Comparison of ENCODE assay signal across 12 mouse cellular contexts in genomic region chr17:7265705-7266368, GRCm38 (mm10). TPM values are rescaled to one million over a fixed set of nuclear protein-coding genes. Genes with fewer than 3 reads are reported as not detected.
A peak's percentile ranks its signal among the peaks of the same experiment; 100 is the strongest.
DNase-seq lines count a peak whose midpoint lies in the region; ATAC-seq lines count a peak whose summit lies in the region.
"Had no signal": no experiment of that assay in that cellular context is flagged by ENCODE, and none has a peak within 500 bp of the region (broad histone marks: within the 10 kb centered on the region; RNA-seq: fewer than 3 reads in every experiment).

No protein-coding gene starts in this region.

- peak; percentile 23 for DNase-seq in adrenal gland, adult 2 months
- no peak for DNase-seq in adrenal gland, adult 8-10 months
- no peak for DNase-seq in hindbrain, embryonic 11.5 days (ENCODE audit: low spot score)
- DNase-seq in neural tube, embryonic 10.5 days (ENCODE audit: extremely low spot score, low spot score): no peak
- DNase-seq in urinary bladder, postnatal 4 days (ENCODE audit: low spot score in 2 of 2): no peak
- DNase-seq: embryo, embryonic 11 days; liver, embryonic 13.5 days had no signal

- peaks cover 61% of the 10 kb centered on the region for H3K4me1 ChIP-seq in hindbrain, embryonic 13.5 days (replicated peaks)
- no peaks in the 10 kb centered on the region for H3K4me1 ChIP-seq in hindbrain, embryonic 11.5 days (replicated peaks; ENCODE audit: control insufficient read depth, insufficient read depth, low read length)
- H3K4me1 ChIP-seq in neural tube, embryonic 13.5 days (replicated peaks): peaks cover 31% of the 10 kb centered on the region
- H3K4me1 ChIP-seq in stomach, embryonic 16.5 days (ENCODE audit: control insufficient read depth, insufficient read depth, low read length): peaks cover 28% of the 10 kb centered on the region

- no peaks in the 10 kb centered on the region for H3K27me3 ChIP-seq in hindbrain, embryonic 13.5 days
- no peaks in the 10 kb centered on the region for H3K27me3 ChIP-seq in hindbrain, embryonic 11.5 days (ENCODE audit: control insufficient read depth, insufficient read depth, low read length)
- H3K27me3 ChIP-seq in neural tube, embryonic 13.5 days: no peaks in the 10 kb centered on the region
- H3K27me3 ChIP-seq in stomach, embryonic 16.5 days (ENCODE audit: control insufficient read depth, insufficient read depth, low read length): no peaks in the 10 kb centered on the region
- H3K27me3 ChIP-seq: liver, embryonic 13.5 days had no signal

- WGBS in hindbrain, embryonic 13.5 days: 55% methylated on average over 12 of the region's 12 CpGs
- WGBS in hindbrain, embryonic 11.5 days: 75% methylated on average over 12 of the region's 12 CpGs
- WGBS in neural tube, embryonic 13.5 days: 57% methylated on average over 12 of the region's 12 CpGs
- WGBS in stomach, embryonic 16.5 days: 48% methylated on average over 12 of the region's 12 CpGs

- H3K9ac ChIP-seq in hindbrain, embryonic 13.5 days: no peak overlapping the region
- H3K9ac ChIP-seq in hindbrain, embryonic 11.5 days (ENCODE audit: low read depth, low read length): no peak overlapping the region
- H3K9ac ChIP-seq in neural tube, embryonic 13.5 days: no peak overlapping the region
- no peak overlapping the region for H3K9ac ChIP-seq in stomach, embryonic 16.5 days (ENCODE audit: low read length)
- H3K9ac ChIP-seq: liver, embryonic 13.5 days had no signal

- H3K4me3 ChIP-seq in hindbrain, embryonic 13.5 days: no peak overlapping the region
- H3K4me3 ChIP-seq in hindbrain, embryonic 11.5 days (ENCODE audit: low read depth, low read length): no peak overlapping the region
- no peak overlapping the region for H3K4me3 ChIP-seq in neural tube, embryonic 13.5 days
- no peak overlapping the region for H3K4me3 ChIP-seq in stomach, embryonic 16.5 days (replicated peaks; ENCODE audit: low read length)
- H3K4me3 ChIP-seq: liver, embryonic 13.5 days had no signal

- H3K36me3 ChIP-seq in hindbrain, embryonic 13.5 days: peaks cover 12% of the 10 kb centered on the region
- H3K36me3 ChIP-seq in hindbrain, embryonic 11.5 days (ENCODE audit: control insufficient read depth, insufficient read depth, low read length): no peaks in the 10 kb centered on the region
- H3K36me3 ChIP-seq in neural tube, embryonic 13.5 days: peaks cover 10% of the 10 kb centered on the region; the same call in 1 of the 2 replicates
- H3K36me3 ChIP-seq in stomach, embryonic 16.5 days (ENCODE audit: control insufficient read depth, insufficient read depth, low read length): no peaks in the 10 kb centered on the region
- H3K36me3 ChIP-seq: liver, embryonic 13.5 days had no signal

- no peak overlapping the region for H3K4me2 ChIP-seq in hindbrain, embryonic 13.5 days
- H3K4me2 ChIP-seq in hindbrain, embryonic 11.5 days (replicated peaks; ENCODE audit: low read depth, low read length): no peak overlapping the region
- H3K4me2 ChIP-seq in neural tube, embryonic 13.5 days: no peak overlapping the region
- no peak overlapping the region for H3K4me2 ChIP-seq in stomach, embryonic 16.5 days (ENCODE audit: low read depth, low read length)
- H3K4me2 ChIP-seq: liver, embryonic 13.5 days had no signal

- H3K27ac ChIP-seq in hindbrain, embryonic 13.5 days: peak overlapping the region; percentile 14; the same call in 1 of the 2 replicates
- H3K27ac ChIP-seq in hindbrain, embryonic 11.5 days (ENCODE audit: low read depth, low read length): no peak overlapping the region
- peak overlapping the region; percentile 30; the same call in 1 of the 2 replicates for H3K27ac ChIP-seq in neural tube, embryonic 13.5 days (replicated peaks)
- peak overlapping the region; percentile 58; the same call in 1 of the 2 replicates for H3K27ac ChIP-seq in stomach, embryonic 16.5 days (ENCODE audit: low read length)
- H3K27ac ChIP-seq: liver, embryonic 13.5 days had no signal

- H3K9me3 ChIP-seq in hindbrain, embryonic 13.5 days: no peaks in the 10 kb centered on the region
- H3K9me3 ChIP-seq in hindbrain, embryonic 11.5 days (ENCODE audit: control insufficient read depth, low read length): no peaks in the 10 kb centered on the region
- H3K9me3 ChIP-seq in neural tube, embryonic 13.5 days: no peaks in the 10 kb centered on the region
- no peaks in the 10 kb centered on the region for H3K9me3 ChIP-seq in stomach, embryonic 16.5 days (replicated peaks; ENCODE audit: control insufficient read depth, low read length)
- H3K9me3 ChIP-seq: liver, embryonic 13.5 days had no signal

- ATAC-seq in hindbrain, embryonic 13.5 days (ENCODE audit: low FRiP score): no peak
- no peak for ATAC-seq in hindbrain, embryonic 11.5 days (ENCODE audit: low FRiP score)
- ATAC-seq in neural tube, embryonic 13.5 days (ENCODE audit: low read depth): no peak
- ATAC-seq in stomach, embryonic 16.5 days (ENCODE audit: insufficient read depth, low FRiP score): no peak

RNA-seq across cellular contexts. Expression of gene Tcp10a, which starts 58.6 kb away (rescaled TPM):
- not detected for total RNA-seq in adrenal gland, adult 2 months (2021)
- polyA plus RNA-seq in adrenal gland, adult 2 months (2012; rRNA removed): not detected in 2 replicates
- total RNA-seq in adrenal gland, adult 8-10 months (2022): under 1 TPM in 2 of 4 experiments, not detected in 2; 0.12 to 0.24 TPM
- not detected in 2 replicates for polyA plus RNA-seq in hindbrain, embryonic 13.5 days (2015; fragmentation: Nextera tagmentation; extraction: Ambion mirVana)
- polyA plus RNA-seq in hindbrain, embryonic 11.5 days (2014; fragmentation: Nextera tagmentation; extraction: Ambion mirVana): not detected in 2 replicates
- 0.08 TPM in 1 of 2 replicates, not detected in the other for polyA plus RNA-seq in neural tube, embryonic 13.5 days (2015; fragmentation: Nextera tagmentation; extraction: Ambion mirVana)
- polyA plus RNA-seq in stomach, embryonic 16.5 days (2015; fragmentation: Nextera tagmentation; extraction: Ambion mirVana): not detected in 2 replicates
- total RNA-seq: megakaryocyte progenitor cell, adult 5-6 weeks had no signal
- polyA plus RNA-seq: liver, embryonic 13.5 days; small intestine, adult 2 months had no signal
